Mouse (Mus musculus): ENCODE measurements around the gene Plxna2. TPM values are rescaled to one million over a fixed set of nuclear protein-coding genes. Genes with fewer than 3 reads are reported as not detected.

Gene Plxna2
- polyA plus RNA-seq, 1 experiment from 2014 or later = 7.4 TPM

DNA sequence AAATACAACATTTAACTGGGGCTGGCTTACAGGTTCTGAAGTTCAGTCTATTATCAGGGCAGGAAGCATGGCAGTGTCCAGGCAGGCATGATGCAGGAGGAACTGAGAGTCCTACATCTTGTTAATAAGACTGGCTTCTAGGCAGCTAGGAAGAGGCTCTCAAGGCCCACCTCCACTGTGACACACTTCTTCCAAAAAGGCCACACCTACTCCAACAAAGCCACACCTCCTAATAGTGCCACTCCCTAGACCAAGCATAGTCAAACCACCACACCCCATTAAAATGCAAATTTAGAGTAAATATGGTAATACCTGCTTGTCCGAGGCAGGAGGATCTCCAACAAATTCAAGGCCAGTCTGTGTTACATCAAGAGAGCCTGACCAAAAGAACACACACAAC lies 156.7 kb downstream of the Plxna2 start:
- H3K4me1 ChIP-seq = peaks cover 12% of the 10 kb centered on the region
- H3K27me3 ChIP-seq (ENCODE audit: poor library complexity, severe bottlenecking) = peaks cover 15% of the 10 kb centered on the region
- H3K9me3 ChIP-seq = no peaks in the 10 kb centered on the region
- 86% methylated on average over 1 of the region's 1 CpGs for WGBS
- DNase-seq (ENCODE audit: extremely low spot score, low spot score) = no peak
- H3K4me3 ChIP-seq = no peak overlapping the region
- H3K27ac ChIP-seq = no peak overlapping the region
- H3K36me3 ChIP-seq (replicated peaks) = no peaks in the 10 kb centered on the region

DNA sequence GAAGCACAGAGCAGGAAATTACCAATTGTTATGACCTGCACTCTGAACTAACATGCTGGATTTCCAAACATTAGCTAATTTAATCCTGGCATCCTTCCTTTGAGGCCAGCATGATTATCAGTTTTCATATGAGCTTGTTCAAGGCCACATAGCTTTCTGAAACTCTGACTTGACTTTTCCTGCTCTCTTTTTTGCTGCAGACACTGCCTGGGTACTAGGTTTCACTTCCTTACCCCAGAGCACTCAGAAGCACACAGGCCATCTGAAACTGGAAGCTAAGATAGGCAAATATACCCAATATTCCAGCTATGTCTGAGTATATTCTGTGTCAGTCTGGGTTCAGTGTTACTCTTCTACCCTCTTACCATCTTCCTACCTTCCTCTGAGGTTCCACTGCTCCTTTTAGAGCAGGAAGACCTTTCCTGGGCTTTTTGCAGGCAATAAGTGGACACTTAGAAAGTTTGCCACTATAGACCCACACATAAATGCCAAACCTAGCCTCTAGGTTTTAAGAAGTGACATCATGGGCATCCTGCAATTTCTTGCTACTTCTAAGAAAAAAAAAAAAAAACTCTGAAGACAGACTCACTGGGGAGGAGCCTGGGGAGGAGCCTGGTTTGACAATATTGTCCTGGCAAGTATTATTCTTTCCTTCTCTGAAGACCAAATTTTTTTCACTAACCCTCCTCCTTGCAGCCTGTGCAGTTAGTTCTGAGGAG lies 157.8 kb downstream of the Plxna2 start:
- no peaks in the 10 kb centered on the region for H3K9me3 ChIP-seq
- H3K27ac ChIP-seq = no peak overlapping the region
- H3K27me3 ChIP-seq (ENCODE audit: poor library complexity, severe bottlenecking) = peaks cover 15% of the 10 kb centered on the region
- no peaks in the 10 kb centered on the region; the same call in 1 of the 2 replicates for H3K36me3 ChIP-seq (replicated peaks)
- no peak for DNase-seq (ENCODE audit: extremely low spot score, low spot score)
- no peak overlapping the region for H3K4me3 ChIP-seq
- peaks cover 12% of the 10 kb centered on the region for H3K4me1 ChIP-seq

DNA sequence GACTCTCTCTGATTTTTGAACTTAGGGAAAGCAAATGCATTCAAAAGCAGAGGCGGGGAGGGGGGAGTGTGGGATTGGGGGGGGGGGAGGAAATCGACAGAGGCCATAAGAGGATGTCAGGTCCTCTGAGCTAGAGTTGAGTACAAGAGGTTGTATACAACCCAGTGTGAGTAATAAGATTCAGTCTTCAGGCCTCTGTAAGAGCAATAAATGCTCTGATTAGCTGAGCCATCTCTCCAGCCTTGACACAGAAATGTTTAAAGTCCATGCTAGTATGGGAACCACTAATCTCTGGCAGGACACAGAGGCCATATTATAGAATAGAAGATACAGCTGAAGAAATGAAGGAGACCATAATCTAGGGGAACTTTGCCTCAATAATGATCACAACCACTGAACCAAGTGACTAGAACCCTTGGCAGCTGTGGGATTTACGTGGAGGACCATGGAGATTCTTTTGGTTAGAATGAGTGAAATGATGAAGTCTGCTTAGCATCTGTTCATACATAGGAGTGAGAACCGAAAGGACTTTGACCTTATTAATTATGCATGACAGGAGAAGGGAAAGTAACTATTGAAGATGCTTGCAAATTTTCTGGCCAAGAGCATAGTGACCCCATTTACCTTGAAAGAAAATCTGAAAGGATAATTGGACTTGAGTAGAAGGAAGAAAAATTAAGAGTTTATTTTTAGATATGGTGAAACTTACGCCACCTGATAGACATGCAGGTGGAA lies 158.7 kb downstream of the Plxna2 start:
- peaks cover 12% of the 10 kb centered on the region for H3K4me1 ChIP-seq
- no peaks in the 10 kb centered on the region; the same call in 1 of the 2 replicates for H3K36me3 ChIP-seq (replicated peaks)
- no peak overlapping the region for H3K27ac ChIP-seq
- H3K9me3 ChIP-seq = no peaks in the 10 kb centered on the region
- peaks cover 15% of the 10 kb centered on the region for H3K27me3 ChIP-seq (ENCODE audit: poor library complexity, severe bottlenecking)
- DNase-seq (ENCODE audit: extremely low spot score, low spot score) = no peak
- WGBS = 88% methylated on average over 5 of the region's 5 CpGs
- no peak overlapping the region for H3K4me3 ChIP-seq

DNA sequence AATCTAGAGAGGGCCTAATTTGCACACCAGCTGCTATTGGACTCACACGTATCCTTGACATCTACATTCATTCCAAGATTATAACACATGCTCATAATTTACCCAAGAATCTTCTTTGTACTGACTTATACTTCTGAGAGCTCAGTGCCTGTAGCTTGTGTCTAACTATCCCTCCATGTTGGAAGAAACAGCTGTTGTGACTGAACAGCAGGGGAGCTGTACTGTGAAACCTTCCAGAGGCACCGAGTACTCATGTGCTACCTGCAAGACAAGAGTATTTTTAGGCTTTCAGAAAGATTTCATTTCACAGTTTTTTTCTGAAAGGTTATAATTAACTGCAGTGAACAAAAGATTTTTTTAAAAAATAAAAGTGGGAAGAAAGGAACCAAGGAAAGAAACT lies 159.6 kb downstream of the Plxna2 start:
- Histone ChIP-seq H3K4me1 (peaks cover 12% of the 10 kb centered on the region), H3K27me3 (ENCODE audit: poor library complexity, severe bottlenecking) (peaks cover 10% of the 10 kb centered on the region), H3K27ac (no peak overlapping the region), H3K4me3 (no peak overlapping the region), H3K36me3 (replicated peaks) (no peaks in the 10 kb centered on the region; the same call in 1 of the 2 replicates), H3K9me3 (no peaks in the 10 kb centered on the region)
- whole genome bisulfite sequencing = 85% methylated on average over 2 of the region's 2 CpGs
- DNase-seq (ENCODE audit: extremely low spot score, low spot score) = no peak

DNA sequence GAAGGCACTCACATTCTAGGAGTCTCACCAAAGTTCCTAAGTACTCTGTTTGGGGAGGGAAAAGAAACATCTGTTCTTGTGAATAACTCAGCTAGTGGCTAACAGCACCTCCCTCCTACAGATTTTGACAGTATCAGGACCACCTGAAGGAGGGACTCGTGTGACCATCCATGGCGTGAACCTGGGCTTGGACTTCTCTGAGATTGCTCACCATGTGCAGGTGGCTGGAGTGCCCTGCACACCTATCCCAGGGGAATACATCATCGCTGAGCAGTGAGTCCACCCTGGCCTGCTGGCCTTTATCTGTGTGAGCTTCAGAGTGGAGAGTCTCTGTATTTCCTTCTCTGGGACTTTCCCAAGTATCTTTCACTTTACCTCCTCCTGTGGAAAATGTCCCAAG lies 162.4 kb downstream of the Plxna2 start:
- DNase-seq (ENCODE audit: extremely low spot score, low spot score) = no peak
- Histone ChIP-seq H3K36me3 (replicated peaks) (no peaks in the 10 kb centered on the region; the same call in 1 of the 2 replicates), H3K4me1 (no peaks in the 10 kb centered on the region), H3K9me3 (no peaks in the 10 kb centered on the region), H3K4me3 (no peak overlapping the region), H3K27ac (no peak overlapping the region), H3K27me3 (ENCODE audit: poor library complexity, severe bottlenecking) (no peaks in the 10 kb centered on the region)
- 84% methylated on average over 3 of the region's 3 CpGs for WGBS

DNA sequence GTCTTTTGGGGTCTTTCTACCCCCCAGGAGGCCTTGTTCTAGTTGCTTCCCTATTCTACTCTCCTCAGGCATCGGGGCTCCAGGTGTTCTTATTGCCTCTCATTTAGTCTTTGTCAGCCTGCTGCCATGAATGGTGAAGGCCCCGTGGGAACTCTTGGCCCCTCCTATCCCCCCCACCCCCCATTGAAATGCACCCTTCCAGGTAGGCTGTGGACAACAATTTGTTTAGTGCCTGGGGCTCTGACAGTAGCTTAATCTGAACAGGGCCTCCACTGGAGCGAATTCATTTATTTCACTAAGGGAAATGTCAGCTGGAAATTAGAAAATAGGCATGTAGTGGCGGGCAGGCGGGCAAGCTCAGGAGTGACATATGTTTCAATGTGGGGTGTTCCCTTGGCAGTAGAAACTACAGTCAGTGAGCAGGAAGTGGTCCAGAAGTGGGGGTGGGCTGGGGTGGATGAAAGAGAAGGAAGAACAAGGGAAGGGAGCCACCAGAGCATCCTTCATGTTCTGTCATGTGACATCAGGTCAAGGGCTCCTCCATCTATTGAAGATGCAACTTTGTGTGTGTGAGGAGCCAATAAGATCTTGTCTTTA lies 162.9 kb downstream of the Plxna2 start:
- Histone ChIP-seq H3K4me1 (no peaks in the 10 kb centered on the region), H3K9me3 (no peaks in the 10 kb centered on the region), H3K36me3 (replicated peaks) (no peaks in the 10 kb centered on the region; the same call in 1 of the 2 replicates), H3K27ac (no peak overlapping the region), H3K4me3 (no peak overlapping the region), H3K27me3 (ENCODE audit: poor library complexity, severe bottlenecking) (no peaks in the 10 kb centered on the region)
- WGBS = 77% methylated on average over 5 of the region's 5 CpGs
- DNase-seq (ENCODE audit: extremely low spot score, low spot score) = no peak

DNA sequence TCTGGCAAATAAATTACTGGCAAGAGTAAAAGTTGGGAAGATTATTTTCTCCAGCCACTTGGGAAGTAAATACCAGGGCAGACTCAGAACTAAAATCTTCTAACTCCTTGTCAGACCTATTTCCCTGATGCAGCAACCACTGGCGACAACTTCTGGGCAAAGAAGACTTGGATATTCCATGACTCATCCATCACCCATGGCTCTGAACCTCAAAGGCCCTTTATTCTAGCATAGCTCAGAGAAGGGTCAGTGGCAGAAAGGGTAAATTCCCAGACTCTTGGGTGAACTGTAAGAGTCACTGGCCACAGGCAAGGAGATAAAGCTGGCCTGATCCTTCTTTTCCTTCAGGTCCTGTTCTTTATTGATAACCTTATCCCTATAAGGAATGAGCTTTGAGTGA lies 163.5 kb downstream of the Plxna2 start:
- no peak overlapping the region for H3K4me3 ChIP-seq
- peaks cover 3% of the 10 kb centered on the region for H3K36me3 ChIP-seq (replicated peaks)
- no peaks in the 10 kb centered on the region for H3K27me3 ChIP-seq (ENCODE audit: poor library complexity, severe bottlenecking)
- no peak overlapping the region for H3K27ac ChIP-seq
- H3K4me1 ChIP-seq = no peaks in the 10 kb centered on the region
- DNase-seq (ENCODE audit: extremely low spot score, low spot score) = no peak
- H3K9me3 ChIP-seq = no peaks in the 10 kb centered on the region
- WGBS = 92% methylated on average over 1 of the region's 1 CpGs

DNA sequence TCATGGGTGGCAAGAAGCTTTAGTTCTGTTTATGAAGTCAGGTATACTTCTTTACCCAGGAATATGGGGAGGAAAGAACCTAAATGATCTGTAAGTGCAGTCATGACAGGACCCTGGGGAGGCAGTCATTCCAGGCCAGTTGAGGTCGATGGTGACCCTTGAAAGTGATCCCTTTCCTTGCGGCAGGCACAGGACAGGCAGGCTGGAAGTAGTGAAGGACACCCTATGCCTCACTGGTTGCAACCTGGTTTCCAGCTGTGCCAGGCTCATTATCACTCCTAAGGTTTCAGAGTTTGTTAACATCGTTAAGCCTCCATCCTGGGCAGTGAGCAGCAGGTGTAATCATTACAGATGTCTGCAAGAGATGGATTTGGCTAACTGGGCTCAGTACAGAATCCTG lies 164.3 kb downstream of the Plxna2 start:
- H3K27ac ChIP-seq = no peak overlapping the region
- no peaks in the 10 kb centered on the region for H3K9me3 ChIP-seq
- H3K27me3 ChIP-seq (ENCODE audit: poor library complexity, severe bottlenecking) = no peaks in the 10 kb centered on the region
- H3K4me3 ChIP-seq = no peak overlapping the region
- H3K4me1 ChIP-seq = no peaks in the 10 kb centered on the region
- no peak for DNase-seq (ENCODE audit: extremely low spot score, low spot score)
- H3K36me3 ChIP-seq (replicated peaks) = peaks cover 4% of the 10 kb centered on the region
- WGBS = 61% methylated on average over 3 of the region's 3 CpGs

DNA sequence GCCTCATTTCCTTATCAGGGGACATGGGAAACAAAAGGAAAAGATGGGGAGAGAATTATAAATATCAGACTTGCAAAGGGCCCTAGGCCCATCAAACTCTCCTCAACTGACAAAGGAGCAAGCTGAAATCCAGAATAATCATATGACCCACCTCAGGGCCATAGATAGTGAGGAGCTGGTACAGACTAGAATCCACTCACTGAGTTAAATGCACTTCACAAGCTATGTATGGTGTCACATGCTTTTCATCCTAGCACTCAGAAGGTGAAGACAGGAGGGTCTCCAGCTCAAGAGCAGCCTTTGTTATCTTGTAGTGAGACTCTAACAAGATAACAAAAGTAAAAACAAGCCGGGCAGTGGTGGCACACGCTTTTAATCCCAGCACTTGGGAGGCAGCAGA lies 169.6 kb downstream of the Plxna2 start:
- Histone ChIP-seq H3K9me3 (no peaks in the 10 kb centered on the region), H3K4me1 (no peaks in the 10 kb centered on the region), H3K4me3 (no peak overlapping the region), H3K36me3 (replicated peaks) (peaks cover 13% of the 10 kb centered on the region), H3K27me3 (ENCODE audit: poor library complexity, severe bottlenecking) (no peaks in the 10 kb centered on the region), H3K27ac (no peak overlapping the region)
- no peak for DNase-seq (ENCODE audit: extremely low spot score, low spot score)
- WGBS = 93% methylated on average over 2 of the region's 2 CpGs

DNA sequence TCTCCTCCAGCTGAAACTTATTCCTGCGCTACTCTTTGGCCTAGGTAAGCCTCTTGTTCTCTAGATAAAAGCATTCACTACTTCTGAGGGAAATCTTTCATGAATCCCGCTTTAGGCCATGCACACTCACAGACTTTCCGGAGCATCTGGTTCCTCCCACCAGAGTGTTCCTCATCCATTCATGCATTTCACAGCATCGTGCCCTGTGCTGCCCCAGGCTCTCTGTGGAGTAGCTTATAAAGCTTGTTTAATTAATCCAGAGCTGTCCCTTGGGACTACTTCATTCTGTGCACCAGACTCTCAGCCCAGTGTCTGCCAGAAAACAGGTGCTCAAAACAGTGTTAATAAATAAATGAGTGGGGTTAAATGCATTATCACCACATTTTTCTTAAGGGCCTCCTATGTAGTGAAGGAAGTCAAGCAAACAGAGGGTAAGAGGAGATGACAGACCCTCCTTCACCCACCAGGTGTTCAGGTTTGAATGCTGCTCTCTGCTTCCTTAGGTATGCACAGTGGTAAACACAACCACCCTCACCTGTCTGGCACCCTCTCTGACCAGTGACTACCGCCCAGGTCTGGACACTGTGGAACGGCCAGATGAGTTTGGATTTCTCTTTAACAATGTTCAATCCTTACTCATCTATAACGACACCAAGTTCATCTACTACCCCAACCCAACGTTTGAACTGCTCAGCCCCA lies 175.4 kb downstream of the Plxna2 start:
- no peaks in the 10 kb centered on the region for H3K9me3 ChIP-seq
- H3K36me3 ChIP-seq (replicated peaks) = peaks cover 38% of the 10 kb centered on the region
- DNase-seq (ENCODE audit: extremely low spot score, low spot score) = no peak
- peaks cover 9% of the 10 kb centered on the region for H3K4me1 ChIP-seq
- H3K4me3 ChIP-seq = no peak overlapping the region
- no peaks in the 10 kb centered on the region for H3K27me3 ChIP-seq (ENCODE audit: poor library complexity, severe bottlenecking)
- no peak overlapping the region for H3K27ac ChIP-seq
- WGBS = 76% methylated on average over 8 of the region's 8 CpGs

DNA sequence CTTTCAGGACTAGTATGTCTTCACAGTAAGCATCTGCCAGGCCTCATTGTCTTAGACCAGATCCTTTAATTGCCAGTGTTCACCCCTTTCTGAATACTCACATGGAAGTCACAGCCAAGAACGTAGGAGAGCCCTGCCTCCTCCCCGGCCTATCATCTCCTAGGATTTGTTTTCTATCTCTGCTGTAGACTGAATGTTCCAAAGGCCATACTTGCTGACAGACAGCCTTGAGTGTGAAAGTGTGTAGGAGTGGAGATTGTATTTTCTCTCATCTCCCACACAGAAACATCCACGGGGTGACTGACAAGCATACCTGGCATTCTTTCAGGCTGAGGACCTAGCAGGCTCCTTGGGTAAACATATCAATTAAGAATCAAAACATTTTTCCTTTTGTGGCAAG lies 177.3 kb downstream of the Plxna2 start:
- WGBS = 88% methylated on average over 3 of the region's 3 CpGs
- no peak overlapping the region for H3K4me3 ChIP-seq
- no peak for DNase-seq (ENCODE audit: extremely low spot score, low spot score)
- H3K4me1 ChIP-seq = peaks cover 13% of the 10 kb centered on the region
- H3K9me3 ChIP-seq = no peaks in the 10 kb centered on the region
- peaks cover 41% of the 10 kb centered on the region for H3K36me3 ChIP-seq (replicated peaks)
- H3K27me3 ChIP-seq (ENCODE audit: poor library complexity, severe bottlenecking) = no peaks in the 10 kb centered on the region
- no peak overlapping the region for H3K27ac ChIP-seq

DNA sequence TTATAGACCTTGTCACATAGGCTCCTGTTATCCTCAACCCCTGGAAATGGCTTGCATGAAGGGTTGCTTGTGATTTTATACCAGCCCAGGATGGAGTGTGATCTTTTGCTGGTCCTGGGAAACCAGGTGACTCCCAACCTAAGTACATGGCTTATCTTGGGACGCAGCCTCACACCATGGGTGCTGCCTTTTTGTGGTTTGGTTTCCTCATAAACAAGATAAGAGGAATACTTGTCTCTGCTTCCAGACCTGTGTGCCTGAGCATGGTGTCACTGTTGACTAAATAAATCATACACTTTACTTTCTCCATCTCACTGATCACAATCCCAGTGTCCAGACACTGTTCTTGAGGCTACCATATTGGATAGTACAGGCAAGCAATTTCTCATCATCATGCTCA lies 179.8 kb downstream of the Plxna2 start:
- H3K4me1 ChIP-seq = peaks cover 12% of the 10 kb centered on the region
- H3K27ac ChIP-seq = no peak overlapping the region
- H3K4me3 ChIP-seq = no peak overlapping the region
- H3K27me3 ChIP-seq (ENCODE audit: poor library complexity, severe bottlenecking) = no peaks in the 10 kb centered on the region
- no peak for DNase-seq (ENCODE audit: extremely low spot score, low spot score)
- WGBS = 86% methylated on average over 1 of the region's 1 CpGs
- H3K36me3 ChIP-seq (replicated peaks) = peaks cover 52% of the 10 kb centered on the region
- no peaks in the 10 kb centered on the region for H3K9me3 ChIP-seq

DNA sequence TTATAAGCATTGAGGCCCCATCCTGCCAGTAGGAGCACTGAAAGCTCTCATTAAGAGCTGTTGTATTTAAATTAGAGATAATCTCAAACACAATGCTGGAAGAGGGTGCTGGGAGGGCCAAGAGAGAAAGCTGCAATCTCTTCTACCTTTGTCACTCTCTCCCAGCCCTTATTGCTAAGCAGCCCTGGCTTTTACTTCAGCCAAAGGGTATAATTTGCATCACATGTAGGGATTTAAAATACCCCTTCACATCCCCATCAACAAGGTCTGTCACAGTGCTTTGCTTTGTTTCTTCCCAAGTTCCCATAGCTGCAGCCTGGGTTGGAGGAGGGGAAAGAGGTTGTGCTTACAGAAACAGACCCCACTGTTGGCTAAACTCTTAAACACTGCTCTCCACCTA lies 180.5 kb downstream of the Plxna2 start:
- Histone ChIP-seq H3K9me3 (no peaks in the 10 kb centered on the region), H3K27ac (no peak overlapping the region), H3K36me3 (replicated peaks) (peaks cover 52% of the 10 kb centered on the region)

More for the DNA sequence above, 180.5 kb downstream of the Plxna2 start:
- no peaks in the 10 kb centered on the region for H3K27me3 ChIP-seq (ENCODE audit: poor library complexity, severe bottlenecking)
- H3K4me3 ChIP-seq = no peak overlapping the region
- H3K4me1 ChIP-seq = peaks cover 6% of the 10 kb centered on the region
- DNase-seq (ENCODE audit: extremely low spot score, low spot score) = no peak
